Mouse (Mus musculus): Measurements from ENCODE around the gene Cenph.
A peak's percentile ranks its signal among the peaks of the same experiment; 100 is the strongest.
"Not testable (repeated sequence)": the region's sequence is repeated elsewhere in the genome, so short reads cannot be mapped to it uniquely, and the experiment has no call there.

The Cenph gene

DNA sequence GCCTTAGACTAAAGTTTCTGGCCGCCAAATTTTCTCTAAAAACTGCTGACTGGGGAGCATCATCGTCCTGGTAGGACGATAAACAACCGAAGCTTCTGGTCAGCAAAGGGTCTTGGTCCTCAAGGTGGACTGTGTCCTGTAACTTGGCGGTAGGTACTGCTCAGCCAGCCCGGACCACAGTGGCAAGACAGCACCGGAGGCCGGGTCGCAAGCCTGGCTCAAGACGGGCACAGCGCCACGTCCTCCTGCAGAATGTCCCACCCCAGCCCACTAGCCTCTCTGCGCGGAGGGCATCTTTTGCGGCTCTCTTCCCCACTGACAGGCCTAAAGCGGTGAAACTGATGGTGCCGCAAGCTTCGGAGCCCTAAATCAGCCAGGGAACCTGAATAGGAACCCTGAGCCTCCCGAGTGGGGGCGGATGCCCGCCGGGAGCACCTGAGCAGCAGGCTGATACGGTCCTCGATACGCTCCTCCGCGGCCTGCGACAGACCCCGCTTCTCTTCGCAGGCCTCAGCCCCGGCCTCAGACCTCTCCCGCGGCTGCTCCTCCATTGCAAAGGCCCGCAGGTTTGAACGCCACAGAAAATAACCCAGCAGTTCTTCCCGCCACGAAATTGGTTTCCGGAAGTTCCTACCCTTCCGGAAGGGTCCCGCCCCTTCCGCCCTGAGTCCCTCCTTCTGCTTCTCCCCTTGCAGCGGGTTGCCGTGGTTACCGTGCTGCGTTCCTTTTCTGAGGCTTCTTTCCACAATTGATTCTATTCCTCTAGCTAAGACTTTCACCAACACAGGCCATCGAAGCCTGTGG is at the start of gene Cenph:
Cenph (minus strand) TSS at position 648 of the 804 bp plus-strand sequence.
- peak; percentile 87 for DNase-seq

DNA sequence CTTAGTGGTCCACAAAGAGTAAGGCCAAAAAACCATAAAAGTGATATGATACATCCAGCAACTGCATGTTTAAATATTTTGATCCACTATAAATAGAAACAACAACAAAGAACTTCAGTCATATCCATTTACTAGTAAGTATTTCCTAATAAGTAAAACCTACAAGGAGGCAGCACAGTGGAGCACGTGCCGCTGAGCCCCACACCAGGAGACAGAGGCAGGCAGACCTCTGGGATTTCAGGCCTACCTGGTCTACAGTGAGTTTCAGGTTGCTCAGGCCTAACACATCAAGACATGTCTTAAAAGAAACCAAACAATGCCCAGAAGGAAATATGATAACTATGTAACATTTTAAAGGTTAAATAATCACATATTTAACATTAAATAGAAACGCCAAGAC is 49.2 kb upstream of the Cenph start:
- DNase-seq: no peak

DNA sequence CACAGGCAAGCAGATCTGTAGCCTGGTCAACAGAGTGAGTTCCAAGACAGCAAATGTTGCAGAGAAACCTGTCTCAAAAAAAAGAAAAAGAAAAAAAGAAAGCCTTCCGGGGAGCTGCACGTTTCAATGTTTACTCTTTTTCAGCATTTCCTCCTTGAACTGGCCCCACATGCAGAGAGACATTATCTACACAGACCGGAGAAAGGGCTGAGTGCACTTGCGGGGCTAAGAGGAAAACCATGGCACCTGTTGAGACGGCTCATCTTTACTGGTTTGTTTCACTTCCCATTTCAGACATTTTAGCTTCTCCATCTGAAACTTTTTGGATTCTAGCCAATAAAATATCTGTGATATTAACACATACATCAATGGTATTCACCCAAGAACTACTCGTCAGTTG is 48.6 kb upstream of the Cenph start:
- no peak for DNase-seq

DNA sequence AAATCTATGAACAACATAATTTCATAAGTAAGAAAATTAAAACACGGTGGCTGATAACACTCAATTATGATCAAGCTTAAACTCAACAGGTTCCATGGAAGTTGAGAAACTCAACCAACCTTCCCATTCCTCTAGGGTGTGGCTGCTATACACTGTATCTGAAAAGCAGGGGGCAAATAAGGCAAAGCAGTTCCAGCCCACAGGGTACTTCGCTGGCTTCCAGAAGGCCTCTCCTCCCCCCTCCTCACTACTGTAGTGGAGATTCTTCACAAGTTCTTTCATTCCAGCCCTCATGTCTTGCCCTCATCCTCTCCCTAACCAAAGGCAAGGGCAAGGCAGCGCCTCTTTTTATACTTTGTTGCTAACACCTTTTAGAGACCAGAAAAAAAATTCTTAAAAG is 48.2 kb upstream of the Cenph start:
- DNase-seq: no peak

DNA sequence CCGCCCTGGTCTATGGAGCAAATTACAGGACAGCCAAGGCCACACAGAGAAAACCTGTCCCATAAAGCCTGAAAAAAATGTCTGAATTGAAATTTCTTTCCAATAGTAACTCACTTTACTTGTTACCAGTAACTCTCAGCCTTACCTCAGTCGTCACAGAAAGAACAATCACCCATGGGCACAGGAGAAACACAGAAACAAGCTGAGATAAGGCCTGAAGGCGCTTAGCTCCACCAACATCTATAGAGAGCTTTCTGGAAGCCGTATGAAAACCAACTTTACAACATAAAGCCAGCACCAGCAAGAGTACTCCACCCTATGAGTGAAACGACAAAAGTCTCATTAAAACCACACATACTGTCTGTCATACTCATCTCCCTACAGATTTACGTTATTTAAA is 38.8 kb upstream of the Cenph start:
- no peak for DNase-seq

DNA sequence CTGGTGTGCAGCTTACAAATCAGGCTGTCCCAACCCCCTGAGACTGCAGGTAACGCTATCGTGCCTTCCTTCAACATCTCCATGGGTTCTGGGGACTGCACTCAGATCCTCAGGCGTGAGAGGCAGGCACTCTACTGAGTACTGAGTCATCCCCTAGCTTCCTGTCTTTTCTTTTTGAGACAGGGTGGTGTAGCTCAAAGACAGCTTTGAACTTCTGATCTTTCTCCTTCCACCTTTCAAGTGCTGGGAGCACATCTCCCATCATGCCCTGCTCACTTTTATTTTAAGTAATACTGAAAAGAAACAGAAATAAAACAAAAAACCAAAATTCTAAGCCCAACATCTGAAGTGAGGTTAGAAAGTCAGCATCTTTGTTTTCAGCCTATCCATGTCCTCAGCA is 30.1 kb upstream of the Cenph start:
- DNase-seq: no peak

DNA sequence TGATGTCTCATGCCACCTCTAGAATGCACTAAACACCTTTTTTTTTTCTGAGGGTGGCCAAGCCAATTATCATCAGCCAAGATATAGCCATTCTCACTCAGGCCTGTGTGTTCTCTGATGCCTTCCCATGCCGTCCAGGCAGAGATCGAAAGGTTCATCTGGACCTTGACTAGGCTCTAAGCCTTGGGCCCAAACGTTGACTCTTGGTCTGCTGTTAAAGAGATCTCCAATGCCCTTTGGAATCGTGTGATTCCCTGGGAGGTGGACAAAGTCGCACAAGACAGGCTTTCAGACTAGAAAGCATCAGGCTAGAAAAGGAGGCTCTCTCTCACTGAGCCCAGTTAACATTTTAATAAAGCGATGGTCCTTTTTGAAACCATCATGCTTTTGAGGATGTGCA is 21.5 kb upstream of the Cenph start:
- DNase-seq: no peak

DNA sequence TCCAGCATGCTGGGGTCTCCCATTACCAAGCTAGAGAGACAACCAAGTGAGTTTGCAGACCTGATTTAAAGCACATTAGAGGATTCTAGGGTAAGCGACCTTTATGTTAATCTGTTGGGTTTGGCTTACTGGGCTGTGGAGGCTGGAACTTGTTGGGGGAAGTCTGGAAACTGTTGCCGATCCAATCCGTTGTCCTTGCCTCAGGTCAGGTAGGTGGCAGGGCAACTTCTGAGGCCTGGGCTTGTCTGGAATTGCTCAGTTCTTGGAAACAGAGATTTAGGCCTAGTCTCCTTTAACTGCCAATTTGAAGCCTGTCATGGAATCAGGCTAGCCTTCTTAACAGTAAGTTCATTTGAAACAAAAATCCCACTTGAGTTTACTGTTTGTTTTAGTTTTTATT is 13.4 kb upstream of the Cenph start:
- DNase-seq: no peak

DNA sequence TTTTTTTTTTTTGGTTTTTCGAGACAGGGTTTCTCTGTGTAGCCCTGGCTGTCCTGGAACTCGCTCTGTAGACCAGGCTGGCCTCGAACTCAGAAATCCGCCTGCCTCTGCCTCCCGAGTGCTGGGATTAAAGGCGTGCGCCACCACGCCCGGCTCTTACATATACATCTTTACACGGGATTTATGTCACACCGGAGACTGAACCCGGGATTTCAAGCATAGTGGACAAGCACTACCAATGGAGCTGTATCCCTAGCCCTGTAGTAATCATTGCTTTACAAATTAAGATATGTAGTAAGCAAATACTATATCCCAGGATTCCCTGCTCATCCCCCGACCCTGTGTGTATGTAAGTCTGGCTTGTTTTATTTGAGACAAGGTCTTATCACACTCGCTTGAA is 12.4 kb upstream of the Cenph start:
- DNase-seq: not testable (repeated sequence)

DNA sequence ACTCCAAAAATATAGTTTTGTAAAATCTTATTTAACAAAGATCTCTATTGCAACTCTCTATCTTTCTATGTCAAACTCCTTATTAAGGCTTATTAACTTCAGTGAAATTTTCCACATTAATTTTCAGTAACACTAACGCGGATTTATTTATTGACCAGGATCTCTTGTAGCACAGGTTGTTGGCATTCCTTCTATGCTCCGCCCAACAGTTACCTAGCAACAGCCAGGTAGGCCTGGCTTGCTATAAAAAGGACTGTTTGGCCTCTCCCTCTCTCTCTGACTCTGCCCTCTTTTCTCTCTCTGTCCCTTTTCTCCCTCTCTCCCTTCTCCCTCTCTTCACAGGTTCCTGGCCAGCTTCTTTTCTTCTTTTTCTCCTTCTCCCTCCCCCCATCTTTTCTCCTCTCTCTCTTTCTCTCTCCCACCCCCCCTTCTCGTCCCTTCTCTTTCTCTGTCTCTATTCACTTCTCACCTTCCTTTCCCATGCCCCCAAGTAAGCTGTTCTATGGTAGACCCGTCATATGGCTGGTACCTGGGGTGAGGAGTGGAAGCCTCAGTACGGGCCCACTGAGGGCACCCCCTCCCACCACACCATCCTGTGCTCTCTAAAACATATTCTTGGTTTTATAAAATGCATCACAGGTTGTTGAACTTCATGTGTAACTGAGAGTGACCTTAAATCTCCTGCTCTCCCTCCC is 11.8 kb upstream of the Cenph start:
- DNase-seq: no peak

DNA sequence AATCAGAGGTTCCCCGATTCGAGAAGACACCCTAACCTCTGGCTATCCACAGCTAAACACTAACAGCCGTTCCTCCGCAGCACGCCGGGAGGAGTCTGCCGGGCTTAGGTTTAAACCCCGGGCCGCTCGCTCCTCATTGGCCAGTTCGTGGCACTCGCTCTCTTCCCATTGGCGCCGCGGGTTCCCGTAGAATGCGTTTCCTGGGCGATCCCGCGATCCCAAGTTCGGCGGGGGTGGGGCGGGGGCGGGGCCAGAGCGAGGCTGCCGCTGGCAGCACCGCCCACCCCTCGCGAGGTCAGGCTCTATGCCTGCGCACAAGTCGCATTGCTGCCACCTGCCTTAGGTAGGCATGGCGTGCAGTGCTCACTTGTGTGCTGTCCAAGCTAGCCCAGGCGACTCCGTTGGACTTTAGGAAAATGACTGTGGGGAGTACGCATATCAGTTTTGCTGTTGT is 10.7 kb upstream of the Cenph start, which contains the start of gene Ccnb1:
Ccnb1 (minus strand) TSS at position 157 of the 454 bp plus-strand sequence.
- DNase-seq: peak; percentile 99

DNA sequence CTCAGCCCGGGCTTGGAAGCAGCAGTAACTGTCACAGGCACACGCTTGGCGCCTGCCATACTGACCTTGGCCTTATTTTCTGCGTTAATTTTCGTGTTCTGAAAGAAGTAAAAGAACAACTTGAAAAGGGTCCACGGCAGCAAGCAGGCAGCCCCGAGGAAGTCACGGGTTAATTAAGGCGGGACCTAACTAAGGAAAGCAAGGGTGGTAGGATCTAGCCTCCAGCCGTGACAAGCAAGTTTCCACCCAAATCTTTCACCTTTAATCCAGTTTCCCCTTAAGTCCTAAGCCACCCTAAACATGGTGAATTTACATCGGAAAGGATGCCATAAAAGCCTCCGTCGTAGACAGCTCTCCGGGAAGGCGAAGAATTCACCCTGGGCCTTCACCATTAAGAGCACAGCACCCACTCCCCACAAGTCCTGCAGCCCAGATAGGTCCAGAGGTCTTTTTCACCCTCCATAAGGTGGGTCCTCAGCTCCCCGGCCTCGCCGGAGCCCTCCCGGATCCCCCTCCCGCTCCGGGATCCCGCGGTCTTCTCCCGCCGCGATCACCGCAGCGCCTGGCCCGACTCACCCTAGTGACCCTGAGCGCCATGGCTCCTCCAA is 10.2 kb upstream of the Cenph start:
- DNase-seq: peak; percentile 44

DNA sequence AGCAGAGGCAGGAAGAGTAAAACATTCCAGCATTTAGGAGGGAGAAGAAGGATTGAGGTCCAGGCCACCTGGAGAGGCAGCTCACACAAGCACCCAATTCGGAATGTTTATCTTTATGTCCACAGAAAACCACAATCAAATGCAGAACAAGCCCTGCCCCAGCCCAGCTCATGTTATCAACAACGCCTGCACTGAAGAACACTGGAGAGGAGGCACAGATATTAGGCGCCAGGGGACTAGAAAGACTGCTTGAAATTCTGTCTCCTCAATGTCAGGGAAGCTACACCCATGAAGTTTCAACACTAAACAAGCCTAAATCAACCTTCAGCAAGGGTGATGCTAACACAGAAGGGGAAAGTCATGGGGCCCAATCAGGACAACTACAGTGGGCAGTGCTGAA is 1.8 kb upstream of the Cenph start:
- peak; percentile 76 for DNase-seq

DNA sequence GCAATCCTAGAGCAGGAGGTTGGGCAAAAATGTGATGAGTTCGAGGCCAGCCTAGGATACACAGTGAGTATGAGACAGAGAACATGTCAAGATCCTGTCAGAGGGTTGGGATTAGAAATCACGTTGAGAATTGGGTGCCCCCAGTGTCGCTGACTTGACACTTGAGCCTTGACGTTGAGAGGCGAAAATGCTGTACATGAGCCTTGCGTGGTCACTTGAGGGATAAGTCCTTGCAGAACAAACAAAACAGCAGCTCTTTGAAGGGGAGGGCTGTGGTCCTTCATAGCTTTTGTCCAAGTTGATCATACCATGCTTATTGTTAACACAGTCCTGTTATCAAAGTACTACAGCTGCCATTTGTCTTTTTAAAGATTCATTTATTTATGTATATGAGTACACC is 1.0 kb upstream of the Cenph start:
- DNase-seq: no peak

DNA sequence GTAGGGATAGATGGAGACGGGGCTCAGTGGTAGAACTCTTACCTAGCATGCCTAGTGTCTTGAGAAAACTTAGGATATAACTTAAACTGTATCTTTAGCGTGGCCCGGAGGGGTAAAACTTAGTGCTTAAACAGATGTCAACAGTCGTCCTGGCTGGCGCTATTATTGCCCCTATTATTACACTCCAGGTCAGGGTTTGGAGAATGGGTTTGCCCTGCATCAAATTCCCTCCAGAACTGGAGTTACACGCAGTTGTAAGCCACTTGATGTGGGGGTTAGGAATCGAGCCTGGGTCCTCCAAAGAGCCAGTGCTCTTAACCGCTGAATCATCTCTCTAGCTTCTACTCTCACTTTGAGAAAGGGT is 339 bp upstream of the Cenph start:
- DNase-seq: no peak

DNA sequence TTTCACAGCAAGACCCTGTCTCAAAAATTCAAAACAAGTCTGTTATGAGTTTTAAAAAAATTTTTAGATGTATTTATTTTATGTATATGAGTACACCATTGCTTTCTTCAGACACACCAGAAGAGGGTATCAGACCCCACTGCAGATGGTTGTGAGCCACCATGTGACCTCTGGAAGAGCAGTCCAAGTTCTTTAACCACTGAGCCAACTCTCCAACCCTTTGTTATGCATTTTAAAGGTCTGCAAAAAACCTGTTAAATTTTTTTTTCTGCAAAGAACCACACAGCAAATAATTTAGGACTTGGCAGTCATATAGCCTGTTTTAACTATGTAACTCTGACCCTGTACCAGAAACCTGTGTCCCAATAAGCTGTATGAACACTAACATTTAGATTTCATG is 995 bp downstream of the Cenph start:
- DNase-seq: no peak

DNA sequence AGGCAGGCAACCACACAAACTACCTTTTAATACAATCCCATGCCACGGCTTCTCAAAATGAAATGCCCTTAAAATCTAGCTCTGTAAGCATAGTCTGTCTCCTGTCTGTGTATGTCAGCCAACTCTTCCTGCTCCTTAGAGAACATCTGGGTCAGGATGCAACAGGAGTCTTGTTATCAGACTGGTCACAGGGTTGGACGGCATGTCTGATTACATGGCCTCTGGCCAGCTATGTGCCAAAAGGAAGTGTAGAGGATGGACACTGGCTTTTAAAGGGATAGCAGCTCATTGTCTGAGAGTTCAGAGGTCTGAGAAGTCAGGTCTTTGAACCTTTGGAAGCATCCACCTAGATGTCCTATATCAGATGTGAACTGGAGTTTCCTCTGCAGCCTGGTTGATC is 20.4 kb downstream of the Cenph start:
- DNase-seq: no peak

DNA sequence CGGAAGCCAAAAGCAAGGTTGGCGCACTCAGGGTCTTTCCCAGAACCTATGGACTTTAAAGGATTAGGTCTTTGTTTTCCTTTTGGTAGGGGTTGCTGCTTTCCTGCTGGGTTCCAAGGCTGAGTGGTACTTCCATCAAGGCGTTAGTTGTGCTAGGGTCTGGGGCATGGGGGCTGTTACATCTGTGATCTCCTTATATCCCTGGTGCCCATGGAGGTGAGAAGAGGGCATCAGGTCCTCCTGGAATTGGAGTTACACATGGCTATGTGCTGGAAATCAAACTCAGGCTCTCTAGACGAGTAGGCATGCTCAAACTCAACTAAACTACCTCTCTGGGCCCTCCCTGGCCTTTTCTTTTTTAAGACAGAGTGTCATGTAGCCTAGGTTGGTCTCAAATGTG is 21.5 kb downstream of the Cenph start:
- no peak for DNase-seq

DNA sequence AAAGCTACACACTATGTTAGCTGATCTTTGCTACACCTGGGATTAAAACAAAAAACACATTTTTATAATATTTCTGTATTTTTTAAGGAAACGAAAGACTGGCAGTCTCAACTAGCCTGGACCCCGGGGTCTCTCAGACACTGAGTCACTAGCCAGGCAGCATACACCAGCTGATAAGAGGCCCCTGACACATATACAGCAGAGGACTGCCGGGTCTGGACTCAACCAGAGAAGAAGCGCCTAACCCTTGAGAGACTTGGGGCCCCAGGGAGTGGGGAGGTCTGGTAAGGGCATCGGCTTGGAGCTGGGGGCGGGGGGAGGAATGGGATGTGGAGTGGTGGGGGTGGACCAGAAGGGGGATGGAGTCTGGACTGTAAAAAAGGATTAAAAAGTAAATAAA is 22.7 kb downstream of the Cenph start:
- DNase-seq: peak; percentile 37

DNA sequence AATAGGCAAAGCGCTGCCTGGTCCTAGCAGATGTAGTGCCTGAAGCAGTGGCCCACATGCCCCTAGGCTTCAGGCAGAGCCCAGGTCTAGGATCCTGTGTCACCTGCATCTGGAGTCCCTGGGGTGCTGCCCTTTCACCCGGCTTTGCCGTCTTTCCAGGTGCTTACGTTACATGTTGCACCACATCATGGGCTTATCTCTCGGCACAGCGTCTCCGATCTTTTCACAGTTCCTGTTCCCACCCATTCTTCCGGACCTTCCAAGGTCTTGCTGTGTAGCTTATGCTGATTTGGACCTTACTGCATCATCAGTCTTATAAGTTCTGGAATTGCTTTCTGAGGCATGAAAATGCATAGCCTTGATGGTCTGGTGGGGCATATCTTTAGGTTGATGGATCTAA is 23.2 kb downstream of the Cenph start:
- DNase-seq: peak; percentile 66

DNA sequence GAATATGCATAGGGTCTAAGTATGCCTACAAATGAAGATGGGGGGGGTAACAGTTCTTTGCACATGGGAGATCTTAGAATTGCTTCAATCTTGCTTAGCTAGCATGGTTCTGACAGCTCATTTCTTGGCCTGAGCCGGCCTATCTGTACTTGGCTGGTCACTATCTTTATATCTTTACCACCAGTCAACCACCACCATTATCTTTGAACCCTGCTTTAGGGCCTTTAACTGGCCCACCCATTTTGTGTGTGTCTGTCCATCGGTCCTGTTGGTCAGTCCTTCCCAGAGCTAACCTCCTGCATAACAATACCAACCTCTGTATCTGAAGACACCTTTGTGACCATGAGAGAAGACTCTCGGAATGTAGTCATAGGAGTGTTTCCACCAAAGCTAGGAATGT is 24.3 kb downstream of the Cenph start:
- no peak for DNase-seq

DNA sequence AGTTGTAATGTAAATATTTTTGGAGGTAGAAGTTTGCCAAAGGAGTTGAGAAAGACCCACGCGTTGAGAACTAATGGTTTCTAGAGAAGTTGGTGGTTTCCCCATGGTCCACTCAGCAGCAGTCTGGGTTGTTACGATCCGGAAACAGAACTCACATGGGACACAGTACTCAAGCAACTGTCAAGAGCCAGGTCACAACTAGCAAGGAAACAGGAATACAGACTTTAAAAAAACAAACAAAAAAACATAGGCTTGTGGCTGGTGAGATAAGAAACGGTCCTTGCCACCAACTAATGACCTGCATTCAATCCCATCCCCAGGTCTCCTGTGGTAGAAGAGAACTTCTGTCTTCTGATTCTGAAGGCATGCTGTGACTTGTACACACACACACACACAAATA is 24.9 kb downstream of the Cenph start:
- no peak for DNase-seq

DNA sequence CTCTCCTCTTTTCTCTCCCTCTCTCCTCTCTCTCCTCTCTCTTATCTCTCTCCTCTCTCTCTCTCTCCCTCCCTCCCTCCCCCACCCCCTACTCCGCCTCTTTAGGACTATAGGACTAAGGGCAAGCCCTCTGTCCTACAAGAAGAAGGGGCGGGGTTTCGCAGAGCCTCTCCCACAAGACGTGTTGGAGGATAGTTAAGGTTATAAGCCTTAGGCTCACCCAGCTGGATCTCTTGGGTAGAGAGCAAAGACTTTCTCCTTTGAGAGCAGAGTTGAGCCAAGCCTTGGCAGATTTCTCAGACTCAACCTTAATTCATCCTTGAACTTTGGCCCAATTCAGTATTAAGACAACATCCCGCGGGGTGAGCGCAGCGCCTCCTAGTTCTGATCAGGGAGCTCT is 27.1 kb downstream of the Cenph start:
- peak; percentile 82 for DNase-seq

DNA sequence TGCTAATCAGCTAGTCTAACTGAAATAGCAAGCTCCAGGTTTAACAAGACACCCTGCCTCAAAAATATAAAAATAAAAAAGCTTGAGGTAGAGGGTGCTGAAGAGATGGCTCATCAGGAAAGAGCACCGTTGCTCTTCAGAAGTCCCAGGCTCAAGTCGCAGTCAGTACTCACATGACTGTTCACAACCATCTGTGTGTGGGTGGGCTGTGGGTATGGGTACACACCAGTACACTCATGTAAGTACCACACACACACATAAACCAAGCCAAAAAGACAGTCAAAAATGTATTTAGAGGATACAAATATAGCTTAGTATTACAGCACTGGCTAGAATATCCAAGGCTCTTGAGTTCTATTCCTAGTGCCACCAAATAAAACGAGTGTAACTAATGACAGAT is 29.6 kb downstream of the Cenph start:
- no peak for DNase-seq

Measured in liver (tissue).